Mouse (Mus musculus) frontal cortex, adult 2 months (tissue): ENCODE measurements around the gene Hsd11b2. TPM values are rescaled to one million over a fixed set of nuclear protein-coding genes. Genes with fewer than 3 reads are reported as not detected.

ENCODE experiments used
- DNase-seq, 2 experiments: peaks; one replicate each; pipeline ENCODE4 v3.0.0; 2022; ENCODE audit warnings: low spot score in 1 of 2; ENCODE audit errors: extremely low spot score in 1 of 2
- polyA plus RNA-seq: library from polyadenylated mRNA; depleted of rRNA; stranded (reverse); fragments of >200 nt; gene quantifications from 2 replicates; pipeline ENCODE4 v1.2.3, GENCODE M21; 2012

The Hsd11b2 gene
- polyA plus RNA-seq, 1 experiment, result 0.22 TPM

GRCm38 (mm10) chr8:105483212-105484029 lies 35.1 kb upstream of the Hsd11b2 start:
- DNase-seq, result no peak

GRCm38 (mm10) chr8:105484030-105484368 lies 34.6 kb upstream of the Hsd11b2 start:
- no peak for DNase-seq

GRCm38 (mm10) chr8:105484392-105484791 lies 34.2 kb upstream of the Hsd11b2 start:
- no peak for DNase-seq

GRCm38 (mm10) chr8:105488082-105488481 lies 30.5 kb upstream of the Hsd11b2 start:
- no peak for DNase-seq

GRCm38 (mm10) chr8:105489281-105489680 lies 29.3 kb upstream of the Hsd11b2 start:
- no peak for DNase-seq

- no peak for DNase-seq
Observed at GRCm38 (mm10) chr8:105493495-105493894, 25.1 kb upstream of the Hsd11b2 start.

- no peak for DNase-seq
Observed at GRCm38 (mm10) chr8:105494566-105494965, 24.0 kb upstream of the Hsd11b2 start.

- no peak for DNase-seq
Observed at GRCm38 (mm10) chr8:105495350-105496302, 22.9 kb upstream of the Hsd11b2 start.

- peak; percentile 53 to 94 for DNase-seq
Observed at GRCm38 (mm10) chr8:105496439-105497180, 21.9 kb upstream of the Hsd11b2 start, which contains the start of gene Zdhhc1. Zdhhc1 (minus strand) TSS chr8:105496902.

- DNase-seq, result no peak
Observed at GRCm38 (mm10) chr8:105499787-105500186, 18.8 kb upstream of the Hsd11b2 start.

- no peak for DNase-seq
Observed at GRCm38 (mm10) chr8:105504617-105505016, 13.9 kb upstream of the Hsd11b2 start.

GRCm38 (mm10) chr8:105506977-105507376 lies 11.6 kb upstream of the Hsd11b2 start:
- no peak for DNase-seq

GRCm38 (mm10) chr8:105508758-105509157 lies 9.8 kb upstream of the Hsd11b2 start:
- DNase-seq, result no peak

- DNase-seq, result no peak
Observed at GRCm38 (mm10) chr8:105509997-105510735, 8.4 kb upstream of the Hsd11b2 start.

- no peak for DNase-seq
Observed at GRCm38 (mm10) chr8:105514194-105514593, 4.4 kb upstream of the Hsd11b2 start.

GRCm38 (mm10) chr8:105514656-105515055 lies 3.9 kb upstream of the Hsd11b2 start:
- DNase-seq, result no peak

- DNase-seq, result peak; percentile 42 to 87
Observed at GRCm38 (mm10) chr8:105516018-105516645, 2.4 kb upstream of the Hsd11b2 start.

GRCm38 (mm10) chr8:105517346-105517745 lies 1.2 kb upstream of the Hsd11b2 start:
- no peak for DNase-seq

- DNase-seq, result no peak
Observed at GRCm38 (mm10) chr8:105519591-105519990, 1.0 kb downstream of the Hsd11b2 start.

GRCm38 (mm10) chr8:105520521-105520920 lies 2.0 kb downstream of the Hsd11b2 start:
- no peak for DNase-seq
